Mouse (Mus musculus) midbrain, postnatal 0 days (tissue): ENCODE results near the gene Polg2. TPM values are rescaled to one million over a fixed set of nuclear protein-coding genes. Genes with fewer than 3 reads are reported as not detected.
"Not testable (repeated sequence)": the region's sequence is repeated elsewhere in the genome, so short reads cannot be mapped to it uniquely, and the experiment has no call there.

Experiments
- ATAC-seq: fragments of 200-750 bp; cut with Nextera tagmentation; 2 replicates; pipeline ENCODE4 v1.8.0; 2017; ENCODE audit warnings: moderate number of reproducible peaks, mild to moderate bottlenecking, moderate TSS enrichment, moderate library complexity; ENCODE audit not compliant: low FRiP score
- DNase-seq: peaks from one replicate; pipeline ENCODE4 v3.0.0-alpha.2; 2015; ENCODE audit warnings: low spot score
- H3K27ac ChIP-seq: fragments of 300-500 bp; sonication (generic); 2 replicates; pipeline ENCODE4 v1.5.1; 2014; ENCODE audit warnings: low read depth, mild to moderate bottlenecking, low read length, mixed read lengths
- H3K27me3 ChIP-seq: fragments of 300-500 bp; sonication (generic); 2 replicates; pipeline ENCODE4 v1.6.1; 2014; ENCODE audit warnings: low read length, control low read depth, mixed read lengths; ENCODE audit not compliant: insufficient read depth
- H3K36me3 ChIP-seq: fragments of 300-500 bp; sonication (generic); 2 replicates; pipeline ENCODE4 v1.6.1; 2014; ENCODE audit warnings: low read length, control low read depth, mixed read lengths; ENCODE audit not compliant: insufficient read depth
- H3K4me1 ChIP-seq: fragments of 300-500 bp; sonication (generic); 2 replicates; pipeline ENCODE4 v1.6.1; 2014; ENCODE audit warnings: mild to moderate bottlenecking, control low read depth, antibody characterized with exemption, low read length, mixed read lengths; ENCODE audit not compliant: insufficient read depth
- H3K4me2 ChIP-seq: fragments of 300-500 bp; sonication (generic); 2 replicates; pipeline ENCODE4 v1.6.1; 2014; ENCODE audit warnings: low read depth, mild to moderate bottlenecking, low read length, mixed read lengths; ENCODE audit not compliant: poor library complexity, severe bottlenecking
- H3K4me3 ChIP-seq: fragments of 300-500 bp; sonication (generic); 2 replicates; pipeline ENCODE4 v1.5.1; 2014; ENCODE audit warnings: low read depth, mild to moderate bottlenecking, low read length, moderate library complexity
- H3K9ac ChIP-seq: fragments of 300-500 bp; sonication (generic); replicated peaks from 2 replicates; pipeline ENCODE4 v1.6.1; 2014; ENCODE audit warnings: mild to moderate bottlenecking, low read length, moderate library complexity, mixed read lengths; ENCODE audit not compliant: poor library complexity, severe bottlenecking
- H3K9me3 ChIP-seq: fragments of 300-500 bp; sonication (generic); 2 replicates; pipeline ENCODE4 v1.6.1; 2016; ENCODE audit warnings: low read length, control low read depth
- CTCF ChIP-seq: IDR thresholded peaks from 2 replicates; pipeline ENCODE4 v1.5.1; 2016; ENCODE audit warnings: antibody characterized with exemption, mild to moderate bottlenecking
- WGBS: fragments of 180-500 bp; shearing (Covaris S2); extraction: QIAGEN DNeasy Blood & Tissue Kit; methylation state at CpG from one replicate; pipeline ENCODE4 v1.1.7; 2014; 5-methylcytosine and 5-hydroxymethylcytosine counted together
- polyA plus RNA-seq: library from polyadenylated mRNA; unstranded; fragments of >200 nt; fragmentation: Nextera tagmentation; extraction: Ambion mirVana; gene quantifications from 2 replicates; pipeline ENCODE4 v1.2.1, GENCODE M21; 2015
- total RNA-seq: library from RNA; depleted of rRNA; stranded (reverse); fragments of >200 nt; gene quantifications from 2 replicates; pipeline ENCODE4 v1.2.3, GENCODE M21; 2014

The Polg2 gene
- total and polyA plus RNA-seq, 2 experiments from 2014 or later: 6.6 to 10.5 TPM

GRCm38 (mm10) chr11:106817156-106817555, 37.8 kb upstream of the Polg2 start:
- H3K27ac ChIP-seq: no peak overlapping the region

GRCm38 (mm10) chr11:106816316-106816715, 37.0 kb upstream of the Polg2 start:
- Histone ChIP-seq H3K9ac (no peak overlapping the region), H3K27me3 (no peaks in the 10 kb centered on the region), H3K36me3 (peaks cover 49% of the 10 kb centered on the region), H3K4me2 (no peak overlapping the region), H3K4me1 (no peaks in the 10 kb centered on the region), H3K9me3 (no peaks in the 10 kb centered on the region), H3K27ac (no peak overlapping the region), H3K4me3 (no peak overlapping the region)
- DNase-seq (no peak), ATAC-seq (no peak)
- 74% methylated on average over 7 of the region's 7 CpGs for WGBS
- no peak for TF ChIP-seq CTCF

More at GRCm38 (mm10) chr11:106817156-106817555, 37.8 kb upstream of the Polg2 start:
- Histone ChIP-seq H3K36me3 (peaks cover 42% of the 10 kb centered on the region), H3K9me3 (no peaks in the 10 kb centered on the region), H3K4me2 (no peak overlapping the region), H3K27me3 (no peaks in the 10 kb centered on the region), H3K4me3 (no peak overlapping the region), H3K4me1 (no peaks in the 10 kb centered on the region), H3K9ac (no peak overlapping the region)
- no peak for TF ChIP-seq CTCF
- ATAC-seq (no peak), DNase-seq (no peak)
- WGBS: 78% methylated on average over 3 of the region's 3 CpGs

GRCm38 (mm10) chr11:106815761-106816160, 36.4 kb upstream of the Polg2 start:
- H3K27me3 ChIP-seq: no peaks in the 10 kb centered on the region
- WGBS: 94% methylated on average over 2 of the region's 2 CpGs
- DNase-seq: no peak
- no peak overlapping the region for H3K4me3 ChIP-seq
- no peak for TF ChIP-seq CTCF
- H3K9me3 ChIP-seq: no peaks in the 10 kb centered on the region
- no peak overlapping the region for H3K4me2 ChIP-seq
- H3K36me3 ChIP-seq: peaks cover 48% of the 10 kb centered on the region
- no peak overlapping the region for H3K27ac ChIP-seq
- H3K9ac ChIP-seq: no peak overlapping the region
- H3K4me1 ChIP-seq: no peaks in the 10 kb centered on the region
- ATAC-seq: no peak

GRCm38 (mm10) chr11:106815331-106815730, 36.0 kb upstream of the Polg2 start:
- Histone ChIP-seq H3K36me3 (peaks cover 45% of the 10 kb centered on the region), H3K4me3 (no peak overlapping the region), H3K9ac (no peak overlapping the region), H3K4me1 (no peaks in the 10 kb centered on the region), H3K9me3 (no peaks in the 10 kb centered on the region), H3K27ac (no peak overlapping the region), H3K4me2 (no peak overlapping the region), H3K27me3 (no peaks in the 10 kb centered on the region)
- no peak for ATAC-seq
- DNase-seq: no peak
- WGBS: 98% methylated on average over 2 of the region's 2 CpGs
- no peak for TF ChIP-seq CTCF

GRCm38 (mm10) chr11:106814601-106815320, 35.4 kb upstream of the Polg2 start:
- Histone ChIP-seq H3K9ac (no peak overlapping the region), H3K4me3 (no peak overlapping the region), H3K27me3 (no peaks in the 10 kb centered on the region), H3K4me2 (no peak overlapping the region), H3K9me3 (no peaks in the 10 kb centered on the region), H3K27ac (no peak overlapping the region), H3K36me3 (peaks cover 43% of the 10 kb centered on the region), H3K4me1 (no peaks in the 10 kb centered on the region)
- TF ChIP-seq CTCF: no peak
- peak; percentile 55 for DNase-seq
- 88% methylated on average over 14 of the region's 14 CpGs for WGBS
- ATAC-seq: no peak

- no peak overlapping the region for H3K4me2 ChIP-seq
- no peak for DNase-seq
- no peak for TF ChIP-seq CTCF
- ATAC-seq: no peak
- H3K36me3 ChIP-seq: peaks cover 36% of the 10 kb centered on the region
- no peaks in the 10 kb centered on the region for H3K27me3 ChIP-seq
- H3K4me3 ChIP-seq: no peak overlapping the region
- H3K27ac ChIP-seq: no peak overlapping the region
- H3K9me3 ChIP-seq: no peaks in the 10 kb centered on the region
- WGBS: 93% methylated on average over 7 of the region's 7 CpGs
- no peaks in the 10 kb centered on the region for H3K4me1 ChIP-seq
- no peak overlapping the region for H3K9ac ChIP-seq
Observed at GRCm38 (mm10) chr11:106812410-106813136, 33.2 kb upstream of the Polg2 start.

GRCm38 (mm10) chr11:106807442-106807841, 28.1 kb upstream of the Polg2 start:
- not testable (repeated sequence) for H3K4me3 ChIP-seq, H3K27ac ChIP-seq, H3K9ac ChIP-seq, DNase-seq, H3K27me3 ChIP-seq, H3K4me1 ChIP-seq, H3K9me3 ChIP-seq, H3K4me2 ChIP-seq, ATAC-seq
- WGBS: 92% methylated on average over 1 of the region's 1 CpGs
- peaks cover 20% of the 10 kb centered on the region for H3K36me3 ChIP-seq
